Mouse (Mus musculus): ENCODE measurements around the gene Actg1. TPM values are rescaled to one million over a fixed set of nuclear protein-coding genes. Genes with fewer than 3 reads are reported as not detected.

Actg1 gene
- polyA plus RNA-seq, 1 experiment from 2014 or later = 2,965 TPM

DNA sequence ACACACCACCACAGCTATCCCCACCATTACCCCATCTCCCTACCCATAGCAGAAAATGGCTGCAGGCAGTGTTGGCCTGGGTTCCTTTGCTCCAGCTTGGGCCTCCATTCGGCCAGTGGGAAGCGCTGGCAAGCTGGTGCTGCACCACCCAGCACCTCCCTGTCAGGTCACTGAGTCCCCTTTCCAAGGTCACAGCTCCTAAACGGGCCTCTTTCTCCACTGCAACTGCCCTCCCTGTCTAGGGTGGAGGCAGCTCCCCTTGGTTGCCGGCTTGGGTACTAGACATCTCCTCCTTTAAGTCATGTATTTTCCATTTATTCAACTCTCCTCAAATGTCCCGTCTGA is 44.0 kb downstream of the Actg1 start:
- Histone ChIP-seq H3K4me2 (peak overlapping the region; percentile 49), H3K4me1 (ENCODE audit: control insufficient read depth, insufficient read depth, low read length) (peaks cover 40% of the 10 kb centered on the region), H3K27me3 (ENCODE audit: control insufficient read depth, insufficient read depth, low read length) (peaks cover 10% of the 10 kb centered on the region; the same call in 1 of the 2 replicates), H3K36me3 (ENCODE audit: control insufficient read depth, insufficient read depth, low read length) (no peaks in the 10 kb centered on the region), H3K9ac (ENCODE audit: low read length) (peak overlapping the region; percentile 70; the same call in 1 of the 2 replicates), H3K9me3 (ENCODE audit: control insufficient read depth, low read length) (no peaks in the 10 kb centered on the region), H3K27ac (ENCODE audit: low read depth, low read length) (peak overlapping the region; percentile 62; the same call in 1 of the 2 replicates), H3K4me3 (ENCODE audit: low read depth, low read length) (peak overlapping the region; percentile 38; the same call in 1 of the 2 replicates)
- DNase-seq (ENCODE audit: low spot score, missing footprints) (no peak), ATAC-seq (ENCODE audit: low FRiP score) (no peak)
- 42% methylated on average over 5 of the region's 5 CpGs for WGBS

DNA sequence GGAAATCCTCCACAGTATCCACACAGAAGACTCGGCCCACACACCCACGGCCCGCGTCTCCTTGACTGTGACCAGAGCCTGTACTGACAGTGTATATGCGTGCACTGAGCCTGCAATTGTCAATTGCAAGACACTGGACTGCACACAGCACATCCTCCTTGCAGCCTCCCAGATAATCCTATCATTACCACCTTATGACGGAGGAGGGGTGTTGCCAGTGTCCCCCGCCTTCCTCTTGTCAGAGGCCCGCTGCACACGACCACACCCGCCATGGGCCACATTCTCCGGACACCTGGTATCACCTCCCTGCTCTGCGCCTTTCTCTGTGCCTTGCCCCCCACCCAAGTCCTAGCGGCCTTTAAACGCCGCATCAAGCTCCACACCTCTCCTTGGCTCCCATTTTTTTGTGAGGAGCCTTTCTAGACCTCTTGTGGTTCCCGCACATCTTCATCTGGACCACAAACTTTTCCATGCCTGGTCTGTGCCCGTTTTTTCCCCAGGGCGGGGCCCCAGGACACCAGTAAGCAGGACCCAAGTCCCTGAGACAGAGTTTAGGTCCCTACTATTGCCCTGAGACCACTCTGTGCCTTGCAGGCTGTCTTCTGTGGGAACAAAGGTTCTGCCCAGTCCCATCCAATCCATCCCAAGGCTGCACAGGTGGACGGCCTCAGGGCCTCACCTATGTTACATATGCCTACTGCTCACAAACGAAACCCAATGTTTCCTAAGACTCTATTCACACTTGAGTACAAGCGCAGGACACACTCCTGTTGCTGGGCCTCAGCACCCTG is 44.6 kb downstream of the Actg1 start:
- DNase-seq (ENCODE audit: low spot score, missing footprints) (no peak), ATAC-seq (ENCODE audit: low FRiP score) (no peak)
- Histone ChIP-seq H3K27ac (ENCODE audit: low read depth, low read length) (peak overlapping the region; percentile 2; the same call in 1 of the 2 replicates), H3K4me1 (ENCODE audit: control insufficient read depth, insufficient read depth, low read length) (peaks cover 40% of the 10 kb centered on the region), H3K27me3 (ENCODE audit: control insufficient read depth, insufficient read depth, low read length) (peaks cover 10% of the 10 kb centered on the region; the same call in 1 of the 2 replicates), H3K9me3 (ENCODE audit: control insufficient read depth, low read length) (no peaks in the 10 kb centered on the region), H3K36me3 (ENCODE audit: control insufficient read depth, insufficient read depth, low read length) (no peaks in the 10 kb centered on the region), H3K4me3 (ENCODE audit: low read depth, low read length) (no peak overlapping the region), H3K4me2 (no peak overlapping the region), H3K9ac (ENCODE audit: low read length) (peak overlapping the region; percentile 36; the same call in 1 of the 2 replicates)
- WGBS = 89% methylated on average over 20 of the region's 21 CpGs

DNA sequence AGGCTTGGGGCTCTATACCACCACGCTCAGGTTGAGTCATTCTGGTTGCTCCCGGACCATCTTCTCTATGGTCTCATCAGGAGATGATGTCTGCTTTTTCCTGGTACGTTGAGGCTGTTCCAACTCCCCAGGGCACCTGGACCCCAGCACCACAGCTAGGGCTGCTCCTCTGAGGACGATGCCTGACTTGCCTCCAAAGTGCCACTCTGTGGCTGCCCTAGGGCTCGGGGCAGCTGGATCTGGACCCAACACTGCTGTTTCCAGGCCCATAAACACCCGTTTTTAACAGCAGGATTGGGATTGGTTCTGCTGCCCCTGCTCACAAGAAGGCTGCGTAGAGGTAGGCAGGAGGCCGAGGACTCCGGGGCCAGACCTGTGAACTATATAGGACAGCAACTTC is 45.2 kb downstream of the Actg1 start:
- H3K4me1 ChIP-seq (ENCODE audit: control insufficient read depth, insufficient read depth, low read length) = peaks cover 35% of the 10 kb centered on the region
- H3K27ac ChIP-seq (ENCODE audit: low read depth, low read length) = 0 out of 2 replicates have a peak overlapping the region, but pooled peaks have one; percentile 14
- H3K4me3 ChIP-seq (ENCODE audit: low read depth, low read length) = no peak overlapping the region

DNA sequence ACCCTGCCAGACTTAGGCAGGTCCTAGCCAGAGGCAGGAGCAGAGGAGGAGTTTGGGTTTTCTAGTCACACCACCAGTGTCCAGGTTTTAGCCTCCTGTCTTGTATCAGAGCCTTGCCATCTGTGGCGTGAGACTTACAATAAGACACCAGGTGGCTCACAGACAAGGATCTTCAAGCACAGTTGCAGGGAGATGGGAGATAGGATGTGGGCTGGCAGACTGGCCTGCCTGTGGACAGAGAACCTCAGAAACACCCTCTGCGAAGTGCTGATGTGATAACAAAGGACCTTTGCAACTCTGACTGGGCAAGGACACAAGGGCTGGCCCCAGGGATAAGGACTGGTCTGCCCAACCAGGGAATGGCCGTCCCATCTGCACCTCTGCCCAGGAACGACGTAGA is 48.9 kb downstream of the Actg1 start:
- no peak overlapping the region for H3K9ac ChIP-seq (ENCODE audit: low read length)

More for the DNA sequence above, 45.2 kb downstream of the Actg1 start:
- Histone ChIP-seq H3K9me3 (ENCODE audit: control insufficient read depth, low read length) (no peaks in the 10 kb centered on the region), H3K27me3 (ENCODE audit: control insufficient read depth, insufficient read depth, low read length) (peaks cover 10% of the 10 kb centered on the region; the same call in 1 of the 2 replicates), H3K4me2 (no peak overlapping the region), H3K36me3 (ENCODE audit: control insufficient read depth, insufficient read depth, low read length) (no peaks in the 10 kb centered on the region), H3K9ac (ENCODE audit: low read length) (peak overlapping the region; percentile 36; the same call in 1 of the 2 replicates)
- 84% methylated on average over 9 of the region's 9 CpGs for WGBS
- DNase-seq (ENCODE audit: low spot score, missing footprints) (no peak), ATAC-seq (ENCODE audit: low FRiP score) (no peak)

DNA sequence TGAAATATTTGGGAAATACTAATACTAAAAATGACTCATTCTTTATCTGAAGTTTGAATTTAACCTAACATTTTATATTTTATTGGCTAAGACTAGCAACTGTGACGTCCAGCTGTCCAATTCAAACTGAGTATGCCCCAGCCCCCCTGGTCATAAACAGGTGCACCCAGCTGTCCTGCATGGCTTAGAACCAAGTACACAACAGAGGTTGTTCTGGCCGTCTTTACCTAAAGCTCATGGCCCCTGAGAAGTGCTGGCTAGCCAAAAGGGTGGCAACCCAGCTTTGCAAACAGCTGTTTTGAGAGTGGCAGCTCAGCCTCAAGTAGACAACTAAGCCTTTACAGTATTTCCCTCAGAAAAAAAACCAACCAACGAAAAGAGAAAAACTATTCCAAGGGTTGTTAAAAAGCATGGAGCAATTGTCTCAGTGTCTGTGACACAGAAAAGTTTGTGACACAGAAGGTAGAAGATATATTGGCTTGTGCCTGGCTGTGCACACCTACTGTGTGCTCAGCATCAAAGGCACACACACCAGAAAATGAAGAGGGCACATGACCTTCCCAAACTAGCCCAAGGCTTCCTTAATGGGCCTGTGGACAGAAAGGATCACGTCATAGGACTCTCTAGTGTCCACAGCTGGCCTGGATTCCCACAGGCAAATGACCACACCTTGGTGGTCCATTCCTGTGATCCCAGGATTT is 49.8 kb downstream of the Actg1 start:
- WGBS = 82% methylated on average over 4 of the region's 4 CpGs
- ATAC-seq (ENCODE audit: low FRiP score) (no peak), DNase-seq (ENCODE audit: low spot score, missing footprints) (no peak)
- peaks cover 29% of the 10 kb centered on the region for H3K4me1 ChIP-seq (ENCODE audit: control insufficient read depth, insufficient read depth, low read length)
- no peak overlapping the region for H3K27ac ChIP-seq (ENCODE audit: low read depth, low read length)
- H3K4me2 ChIP-seq = no peak overlapping the region
- H3K9ac ChIP-seq (ENCODE audit: low read length) = no peak overlapping the region
- no peak overlapping the region for H3K4me3 ChIP-seq (ENCODE audit: low read depth, low read length)
- no peaks in the 10 kb centered on the region for H3K9me3 ChIP-seq (ENCODE audit: control insufficient read depth, low read length)
- H3K27me3 ChIP-seq (ENCODE audit: control insufficient read depth, insufficient read depth, low read length) = no peaks in the 10 kb centered on the region
- no peaks in the 10 kb centered on the region for H3K36me3 ChIP-seq (ENCODE audit: control insufficient read depth, insufficient read depth, low read length)

More for the DNA sequence above, 48.9 kb downstream of the Actg1 start:
- 79% methylated on average over 5 of the region's 5 CpGs for WGBS
- Histone ChIP-seq H3K27me3 (ENCODE audit: control insufficient read depth, insufficient read depth, low read length) (no peaks in the 10 kb centered on the region), H3K36me3 (ENCODE audit: control insufficient read depth, insufficient read depth, low read length) (no peaks in the 10 kb centered on the region), H3K9me3 (ENCODE audit: control insufficient read depth, low read length) (no peaks in the 10 kb centered on the region), H3K4me3 (ENCODE audit: low read depth, low read length) (no peak overlapping the region), H3K4me2 (no peak overlapping the region), H3K27ac (ENCODE audit: low read depth, low read length) (no peak overlapping the region), H3K4me1 (ENCODE audit: control insufficient read depth, insufficient read depth, low read length) (peaks cover 29% of the 10 kb centered on the region)
- no peak for DNase-seq (ENCODE audit: low spot score, missing footprints)
- no peak for ATAC-seq (ENCODE audit: low FRiP score)

DNA sequence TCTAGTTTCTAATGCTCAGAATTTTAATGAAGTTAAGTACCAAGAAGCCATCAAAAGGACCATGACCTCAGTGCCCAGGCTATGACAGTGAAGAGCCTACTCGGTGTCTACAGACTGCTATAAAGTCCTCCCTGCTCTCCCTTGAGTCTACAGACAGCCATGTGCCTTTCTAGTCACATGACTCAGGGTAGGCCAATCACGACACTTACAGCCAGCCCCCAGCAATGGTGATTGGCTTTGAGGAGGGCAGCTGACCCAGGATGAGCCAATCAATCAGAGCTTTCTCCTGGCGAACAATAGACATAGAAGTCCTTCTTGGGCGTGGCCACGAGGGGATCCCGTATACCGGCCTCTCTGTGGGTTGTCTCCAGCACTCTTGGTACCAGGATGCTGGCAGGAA is 50.6 kb downstream of the Actg1 start:
- Histone ChIP-seq H3K36me3 (ENCODE audit: control insufficient read depth, insufficient read depth, low read length) (no peaks in the 10 kb centered on the region), H3K9ac (ENCODE audit: low read length) (no peak overlapping the region), H3K9me3 (ENCODE audit: control insufficient read depth, low read length) (no peaks in the 10 kb centered on the region), H3K4me3 (ENCODE audit: low read depth, low read length) (no peak overlapping the region), H3K27ac (ENCODE audit: low read depth, low read length) (no peak overlapping the region), H3K4me1 (ENCODE audit: control insufficient read depth, insufficient read depth, low read length) (peaks cover 34% of the 10 kb centered on the region), H3K27me3 (ENCODE audit: control insufficient read depth, insufficient read depth, low read length) (no peaks in the 10 kb centered on the region), H3K4me2 (no peak overlapping the region)
- 75% methylated on average over 7 of the region's 7 CpGs for WGBS
- DNase-seq (ENCODE audit: low spot score, missing footprints) = no peak
- ATAC-seq (ENCODE audit: low FRiP score) = no peak

DNA sequence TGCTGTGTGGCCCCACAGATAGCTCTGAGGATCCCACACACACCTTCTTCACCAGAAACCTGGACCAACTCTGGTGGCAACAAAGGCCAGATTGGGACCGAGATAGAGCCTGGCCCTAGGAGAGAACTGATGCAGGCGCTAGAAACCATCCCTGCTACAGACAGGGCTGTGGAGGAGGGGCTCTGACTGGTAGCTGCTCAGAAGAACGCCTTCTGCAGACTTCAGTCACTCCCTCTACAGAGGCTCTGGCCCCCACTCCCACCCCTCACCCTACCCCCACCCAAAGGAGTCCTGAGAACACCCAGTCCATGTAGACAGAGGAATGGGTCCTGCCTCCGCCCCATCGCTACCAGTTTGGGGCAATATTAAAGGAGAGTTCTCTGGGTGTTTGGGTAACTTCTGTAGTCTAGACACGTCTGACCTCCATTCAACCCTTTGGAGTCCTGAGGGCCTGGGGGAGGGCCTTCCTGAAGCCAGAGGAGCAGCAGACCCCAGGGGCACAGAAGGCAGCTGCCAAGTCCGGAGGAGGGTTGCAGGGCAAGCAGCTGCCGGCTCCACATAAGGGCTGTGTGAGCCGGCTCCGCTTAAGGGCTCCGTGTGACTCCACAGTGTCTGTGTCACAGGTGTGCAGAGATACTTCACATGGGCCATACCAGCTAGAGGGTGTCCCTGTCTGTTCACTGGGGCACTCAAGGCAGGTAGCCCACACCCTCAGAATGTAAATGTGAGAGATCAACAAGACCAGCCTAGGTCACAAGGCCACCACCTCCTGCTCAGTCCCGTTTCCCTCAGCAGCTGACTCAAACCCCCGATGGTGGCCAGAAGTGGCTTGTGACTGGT is 51.8 kb downstream of the Actg1 start:
- H3K4me2 ChIP-seq = no peak overlapping the region
- WGBS = 48% methylated on average over 13 of the region's 13 CpGs
- no peaks in the 10 kb centered on the region for H3K36me3 ChIP-seq (ENCODE audit: control insufficient read depth, insufficient read depth, low read length)
- ATAC-seq (ENCODE audit: low FRiP score) = peak; percentile 72
- H3K27me3 ChIP-seq (ENCODE audit: control insufficient read depth, insufficient read depth, low read length) = no peaks in the 10 kb centered on the region
- peak; percentile 92 for DNase-seq (ENCODE audit: low spot score, missing footprints)
- no peak overlapping the region for H3K4me3 ChIP-seq (ENCODE audit: low read depth, low read length)
- peak overlapping the region; percentile 26; the same call in 1 of the 2 replicates for H3K27ac ChIP-seq (ENCODE audit: low read depth, low read length)
- H3K9me3 ChIP-seq (ENCODE audit: control insufficient read depth, low read length) = no peaks in the 10 kb centered on the region
- H3K4me1 ChIP-seq (ENCODE audit: control insufficient read depth, insufficient read depth, low read length) = peaks cover 34% of the 10 kb centered on the region
- H3K9ac ChIP-seq (ENCODE audit: low read length) = 0 out of 2 replicates have a peak overlapping the region, but pooled peaks have one; percentile 27

Data from midbrain, embryonic 11.5 days (tissue).